29 mouse cellular contexts compared by ENCODE assay signal in genomic region chr15:32180010-32180725, GRCm38 (mm10). TPM values are rescaled to one million over a fixed set of nuclear protein-coding genes. Genes with fewer than 3 reads are reported as not detected.
A peak's percentile ranks its signal among the peaks of the same experiment; 100 is the strongest.
DNase-seq lines count a peak whose midpoint lies in the region; TF ChIP-seq lines count a peak whose summit lies in the region.
"Had no signal": no experiment of that assay in that cellular context is flagged by ENCODE, and none has a peak within 500 bp of the region (broad histone marks: within the 10 kb centered on the region; RNA-seq: fewer than 3 reads in every experiment).

No protein-coding gene starts in this region.

- H3K79me3 ChIP-seq in C2C12 (ENCODE audit: low read depth) = no peaks in the 10 kb centered on the region

- no peak overlapping the region for H3K4me3 ChIP-seq in C2C12 (ENCODE audit: insufficient read depth, poor library complexity, severe bottlenecking)
- H3K4me3 ChIP-seq in layer of hippocampus, adult 2 months = no peak overlapping the region
- H3K4me3 ChIP-seq: forebrain, embryonic 12.5 days; heart, embryonic 10.5 days; limb, embryonic 10.5 days; midbrain, embryonic 10.5 days had no signal

- no peak overlapping the region for H3ac ChIP-seq in C2C12 (ENCODE audit: control insufficient read depth, insufficient read length, low read depth)

- no peaks in the 10 kb centered on the region for H3K27me3 ChIP-seq in C2C12 (ENCODE audit: control insufficient read depth, insufficient read depth, insufficient read length)
- H3K27me3 ChIP-seq: forebrain, embryonic 12.5 days had no signal

- TF ChIP-seq CTCF in C2C12 (IDR thresholded peaks at IDR 0.05; ENCODE audit: control insufficient read depth, insufficient read depth, insufficient read length) = no peak
- peak; percentile 40 for TF ChIP-seq CTCF in layer of hippocampus, adult 2 months (conservative IDR thresholded peaks at IDR 0.05)

- peak overlapping the region; percentile 72 for H3K27ac ChIP-seq in layer of hippocampus, adult 2 months
- H3K27ac ChIP-seq: forebrain, embryonic 12.5 days; heart, embryonic 10.5 days; limb, embryonic 10.5 days; midbrain, embryonic 10.5 days had no signal

- intact Hi-C loops in left cerebral cortex, postnatal 14 days (cut with DNase I) = no loop called here

- H3K79me2 ChIP-seq in C2C12 (ENCODE audit: control insufficient read depth, insufficient read depth) = no peaks in the 10 kb centered on the region

- peak; percentile 39 to 68 for DNase-seq in frontal cortex, postnatal 36 days (ENCODE audit: low spot score in 2 of 2)
- DNase-seq in frontal cortex, postnatal 14 days (ENCODE audit: low spot score in 2 of 2) = no peak
- peak; percentile 64 to 78 for DNase-seq in layer of hippocampus, adult 2 months (ENCODE audit: low spot score in 2 of 2)
- DNase-seq in left cerebral cortex, postnatal 14 days (ENCODE audit: low spot score in 2 of 2) = peak; percentile 26 to 28
- DNase-seq in adrenal gland, postnatal 4 days (ENCODE audit: low spot score in 2 of 2) = no peak
- DNase-seq in B cell, adult 2 months = no peak
- DNase-seq in urinary bladder, postnatal 10 days (ENCODE audit: low spot score) = no peak
- DNase-seq: cerebellum, adult 11 months; cerebellum, postnatal 25 days; gastrocnemius, postnatal 36 days; heart, postnatal 36 days; kidney, adult 18-20 months; kidney, postnatal 10 days; lung, adult 2 months; lung, postnatal 4 days; thymus, postnatal 14 days had no signal

- H3K36me3 ChIP-seq in C2C12 (ENCODE audit: control insufficient read depth, insufficient read depth) = no peaks in the 10 kb centered on the region
- H3K36me3 ChIP-seq: forebrain, embryonic 12.5 days; heart, embryonic 10.5 days; limb, embryonic 10.5 days; midbrain, embryonic 10.5 days had no signal

TF ChIP-seq in C2C12, 6 proteins besides CTCF, POLR2A, EP300 and RAD21:
- TF ChIP-seq FOSL1 (IDR thresholded peaks at IDR 0.05; ENCODE audit: insufficient read depth, low read length, poor library complexity, severe bottlenecking) (no peak), USF1 (IDR thresholded peaks at IDR 0.05; ENCODE audit: low read depth) (no peak), CEBPB (IDR thresholded peaks at IDR 0.05; ENCODE audit: low read depth) (no peak), MAX (IDR thresholded peaks at IDR 0.05) (no peak), MYOD1 (IDR thresholded peaks at IDR 0.05; ENCODE audit: control insufficient read depth, insufficient read length, low read depth) (peak; percentile 10), MYOG (IDR thresholded peaks at IDR 0.05; ENCODE audit: control insufficient read depth, extremely low read depth, insufficient read length) (no peak)

RNA-seq across cellular contexts. Expression of gene Tas2r119, which starts 3.1 kb away (rescaled TPM):
- polyA plus RNA-seq in C2C12 (2012; fragmentation: generic; extraction: Trizol) = not detected
- not detected for total RNA-seq in layer of hippocampus, adult 2 months (2021)
- total RNA-seq in left cerebral cortex, postnatal 14 days (2021) = not detected
- total RNA-seq in adrenal gland, postnatal 4 days (2021) = not detected
- total RNA-seq: adrenal gland, adult 18-20 months; ES-E14; gastrocnemius, postnatal 36 days; heart, postnatal 36 days had no signal
- polyA plus RNA-seq: brain, embryonic 14.5 days; forebrain, embryonic 12.5 days; heart, embryonic 10.5 days; hindbrain, embryonic 16.5 days; liver, embryonic 11.5 days; lung, adult 2 months; midbrain, embryonic 10.5 days; neural tube, embryonic 14.5 days; spleen, adult 2 months; stomach, embryonic 16.5 days had no signal

Comparison
In these comparisons a context has a peak if more than half of its experiments do, and no peak if none do; other contexts are left out.
1. DNase-seq: peak in frontal cortex, postnatal 36 days (2 of 2), layer of hippocampus, adult 2 months (2 of 2) and left cerebral cortex, postnatal 14 days (2 of 2); none in frontal cortex, postnatal 14 days (0 of 2), adrenal gland, postnatal 4 days (0 of 2), B cell, adult 2 months (0 of 2) and urinary bladder, postnatal 10 days (single experiment).